Mouse (Mus musculus) yolk sac, embryonic 10.5 days (tissue): Measurements from ENCODE around the gene Fam102b.

Experiments used
- DNase-seq: peaks from one replicate; pipeline ENCODE4 v3.0.0-alpha.2; 2017; ENCODE audit warnings: low spot score

The Fam102b gene

GRCm38 (mm10) chr3:109010489-109011260, 16.7 kb downstream of the Fam102b start:
- DNase-seq: peak; percentile 60

- no peak for DNase-seq
These were observed 19.2 kb downstream of the Fam102b start for GRCm38 (mm10) chr3:109008180-109008579.

GRCm38 (mm10) chr3:109005777-109006176, 21.6 kb downstream of the Fam102b start:
- DNase-seq: peak; percentile 57

- no peak for DNase-seq
These were observed 28.2 kb downstream of the Fam102b start for GRCm38 (mm10) chr3:108999173-108999572.

GRCm38 (mm10) chr3:108997762-108998161, 29.6 kb downstream of the Fam102b start:
- no peak for DNase-seq

- no peak for DNase-seq
These were observed 30.1 kb downstream of the Fam102b start for GRCm38 (mm10) chr3:108997284-108997683.

GRCm38 (mm10) chr3:108995379-108995778, 32.0 kb downstream of the Fam102b start:
- no peak for DNase-seq

- DNase-seq: no peak
These were observed 32.9 kb downstream of the Fam102b start for GRCm38 (mm10) chr3:108994477-108994876.

GRCm38 (mm10) chr3:108989971-108990548, 37.3 kb downstream of the Fam102b start:
- no peak for DNase-seq

- no peak for DNase-seq
These were observed 40.3 kb downstream of the Fam102b start for GRCm38 (mm10) chr3:108987009-108987659.

- no peak for DNase-seq
These were observed 40.9 kb downstream of the Fam102b start for GRCm38 (mm10) chr3:108986534-108986933.

GRCm38 (mm10) chr3:108983989-108984388, 43.4 kb downstream of the Fam102b start:
- no peak for DNase-seq

- no peak for DNase-seq
These were observed 45.5 kb downstream of the Fam102b start for GRCm38 (mm10) chr3:108981946-108982345.

GRCm38 (mm10) chr3:108977340-108978030, 49.9 kb downstream of the Fam102b start:
- DNase-seq: no peak

- DNase-seq: no peak
These were observed 52.4 kb downstream of the Fam102b start for GRCm38 (mm10) chr3:108974920-108975485.

- DNase-seq: no peak
These were observed 53.3 kb downstream of the Fam102b start for GRCm38 (mm10) chr3:108973980-108974660.

GRCm38 (mm10) chr3:108966051-108966450, 61.4 kb downstream of the Fam102b start:
- DNase-seq: no peak

GRCm38 (mm10) chr3:108964361-108965044, 62.9 kb downstream of the Fam102b start:
- DNase-seq: no peak

GRCm38 (mm10) chr3:108963776-108964175, 63.6 kb downstream of the Fam102b start:
- no peak for DNase-seq

- no peak for DNase-seq
These were observed 64.1 kb downstream of the Fam102b start for GRCm38 (mm10) chr3:108963278-108963677.

GRCm38 (mm10) chr3:108961655-108962054, 65.8 kb downstream of the Fam102b start:
- no peak for DNase-seq
